Mouse (Mus musculus): ENCODE data around the gene Col1a2. TPM values are rescaled to one million over a fixed set of nuclear protein-coding genes. Genes with fewer than 3 reads are reported as not detected.

The Col1a2 gene
- polyA plus RNA-seq, 1 experiment = 20.7 TPM

DNA sequence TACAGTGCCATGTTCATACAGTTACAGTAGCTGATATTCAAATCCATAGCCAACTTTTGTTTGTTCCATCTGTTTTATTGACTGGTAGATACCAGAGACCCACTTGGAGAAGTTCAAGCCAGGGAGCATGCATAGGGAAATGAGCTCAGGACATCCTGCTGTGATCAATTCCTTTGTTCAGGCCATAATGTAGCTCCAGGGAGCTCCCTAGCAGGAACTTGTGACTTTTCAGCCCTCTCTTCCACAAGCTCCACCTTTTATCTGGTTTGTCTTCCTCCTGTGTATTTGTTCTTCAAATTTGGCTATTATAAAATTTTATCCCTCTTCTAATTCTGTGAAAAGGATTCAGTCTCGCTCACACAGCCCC, 45.9 kb downstream of the Col1a2 start:
- no peaks in the 10 kb centered on the region for H3K27me3 ChIP-seq (ENCODE audit: control insufficient read depth, insufficient read depth, low read length)
- no peaks in the 10 kb centered on the region for H3K36me3 ChIP-seq (ENCODE audit: control insufficient read depth, insufficient read depth, low read length)
- no peak overlapping the region for H3K4me3 ChIP-seq (ENCODE audit: control insufficient read depth, insufficient read depth, low read length)
- DNase-seq = no peak
- TF ChIP-seq CTCF (IDR thresholded peaks at IDR 0.05; ENCODE audit: borderline replicate concordance, control insufficient read depth, extremely low read depth, insufficient read depth, low read length, poor library complexity) (no peak), POLR2A (IDR thresholded peaks at IDR 0.05; ENCODE audit: control insufficient read depth, extremely low read depth, insufficient read depth, low read length, poor library complexity) (no peak)
- H3K27ac ChIP-seq (ENCODE audit: control insufficient read depth, insufficient read depth, low read length) = no peak overlapping the region
- 89% methylated on average over 1 of the region's 1 CpGs for WGBS
- H3K4me1 ChIP-seq (replicated peaks; ENCODE audit: control insufficient read depth, insufficient read depth, low read length) = no peaks in the 10 kb centered on the region

GRCm38 (mm10) chr6:4555366-4555765, 50.8 kb downstream of the Col1a2 start:
- H3K27ac ChIP-seq (ENCODE audit: control insufficient read depth, insufficient read depth, low read length) = no peak overlapping the region
- TF ChIP-seq POLR2A (IDR thresholded peaks at IDR 0.05; ENCODE audit: control insufficient read depth, extremely low read depth, insufficient read depth, low read length, poor library complexity) (no peak), CTCF (IDR thresholded peaks at IDR 0.05; ENCODE audit: borderline replicate concordance, control insufficient read depth, extremely low read depth, insufficient read depth, low read length, poor library complexity) (no peak)
- H3K36me3 ChIP-seq (ENCODE audit: control insufficient read depth, insufficient read depth, low read length) = no peaks in the 10 kb centered on the region
- H3K4me1 ChIP-seq (replicated peaks; ENCODE audit: control insufficient read depth, insufficient read depth, low read length) = no peaks in the 10 kb centered on the region
- WGBS = 92% methylated on average over 6 of the region's 6 CpGs
- DNase-seq = no peak
- H3K4me3 ChIP-seq (ENCODE audit: control insufficient read depth, insufficient read depth, low read length) = no peak overlapping the region
- no peaks in the 10 kb centered on the region for H3K27me3 ChIP-seq (ENCODE audit: control insufficient read depth, insufficient read depth, low read length)

DNA sequence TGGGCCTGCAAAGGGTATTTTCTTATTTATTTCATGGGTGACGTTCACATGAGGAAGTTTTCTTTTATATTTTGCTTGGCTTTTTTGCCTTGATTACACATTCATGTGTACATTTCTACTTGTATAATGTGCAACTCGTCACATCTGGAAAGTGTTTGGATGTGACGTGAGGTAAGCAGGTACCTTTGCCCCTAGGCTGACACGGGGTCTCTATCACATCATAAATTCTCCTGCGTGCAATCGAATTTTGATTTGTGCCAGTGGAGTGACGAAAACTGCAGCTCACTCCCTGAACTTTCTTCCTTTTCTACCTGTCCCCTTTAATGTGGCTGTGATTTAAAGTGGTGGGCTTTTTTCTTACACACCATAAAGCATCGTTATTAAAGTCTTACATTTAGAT, 52.5 kb downstream of the Col1a2 start:
- Histone ChIP-seq H3K4me3 (ENCODE audit: control insufficient read depth, insufficient read depth, low read length) (no peak overlapping the region), H3K36me3 (ENCODE audit: control insufficient read depth, insufficient read depth, low read length) (no peaks in the 10 kb centered on the region), H3K27me3 (ENCODE audit: control insufficient read depth, insufficient read depth, low read length) (no peaks in the 10 kb centered on the region), H3K27ac (ENCODE audit: control insufficient read depth, insufficient read depth, low read length) (no peak overlapping the region), H3K4me1 (replicated peaks; ENCODE audit: control insufficient read depth, insufficient read depth, low read length) (no peaks in the 10 kb centered on the region)
- 95% methylated on average over 8 of the region's 8 CpGs for WGBS
- DNase-seq = no peak
- no peak for TF ChIP-seq POLR2A (IDR thresholded peaks at IDR 0.05; ENCODE audit: control insufficient read depth, extremely low read depth, insufficient read depth, low read length, poor library complexity)
- TF ChIP-seq CTCF (IDR thresholded peaks at IDR 0.05; ENCODE audit: borderline replicate concordance, control insufficient read depth, extremely low read depth, insufficient read depth, low read length, poor library complexity) = no peak

GRCm38 (mm10) chr6:4557678-4558077, 53.1 kb downstream of the Col1a2 start:
- no peaks in the 10 kb centered on the region for H3K27me3 ChIP-seq (ENCODE audit: control insufficient read depth, insufficient read depth, low read length)
- H3K36me3 ChIP-seq (ENCODE audit: control insufficient read depth, insufficient read depth, low read length) = no peaks in the 10 kb centered on the region
- TF ChIP-seq POLR2A (IDR thresholded peaks at IDR 0.05; ENCODE audit: control insufficient read depth, extremely low read depth, insufficient read depth, low read length, poor library complexity) (no peak), CTCF (IDR thresholded peaks at IDR 0.05; ENCODE audit: borderline replicate concordance, control insufficient read depth, extremely low read depth, insufficient read depth, low read length, poor library complexity) (no peak)
- peak; percentile 2 for DNase-seq
- H3K4me1 ChIP-seq (replicated peaks; ENCODE audit: control insufficient read depth, insufficient read depth, low read length) = no peaks in the 10 kb centered on the region
- 35% methylated on average over 7 of the region's 7 CpGs for WGBS
- no peak overlapping the region for H3K4me3 ChIP-seq (ENCODE audit: control insufficient read depth, insufficient read depth, low read length)
- H3K27ac ChIP-seq (ENCODE audit: control insufficient read depth, insufficient read depth, low read length) = no peak overlapping the region

GRCm38 (mm10) chr6:4561156-4561555, 56.5 kb downstream of the Col1a2 start:
- DNase-seq = no peak
- H3K36me3 ChIP-seq (ENCODE audit: control insufficient read depth, insufficient read depth, low read length) = no peaks in the 10 kb centered on the region
- no peak overlapping the region for H3K4me3 ChIP-seq (ENCODE audit: control insufficient read depth, insufficient read depth, low read length)
- 82% methylated on average over 11 of the region's 11 CpGs for WGBS
- no peak overlapping the region for H3K27ac ChIP-seq (ENCODE audit: control insufficient read depth, insufficient read depth, low read length)
- TF ChIP-seq CTCF (IDR thresholded peaks at IDR 0.05; ENCODE audit: borderline replicate concordance, control insufficient read depth, extremely low read depth, insufficient read depth, low read length, poor library complexity) (no peak), POLR2A (IDR thresholded peaks at IDR 0.05; ENCODE audit: control insufficient read depth, extremely low read depth, insufficient read depth, low read length, poor library complexity) (no peak)
- H3K27me3 ChIP-seq (ENCODE audit: control insufficient read depth, insufficient read depth, low read length) = no peaks in the 10 kb centered on the region
- no peaks in the 10 kb centered on the region for H3K4me1 ChIP-seq (replicated peaks; ENCODE audit: control insufficient read depth, insufficient read depth, low read length)

- TF ChIP-seq CTCF (IDR thresholded peaks at IDR 0.05; ENCODE audit: borderline replicate concordance, control insufficient read depth, extremely low read depth, insufficient read depth, low read length, poor library complexity) (no peak), POLR2A (IDR thresholded peaks at IDR 0.05; ENCODE audit: control insufficient read depth, extremely low read depth, insufficient read depth, low read length, poor library complexity) (no peak)
- DNase-seq = no peak
- Histone ChIP-seq H3K4me1 (replicated peaks; ENCODE audit: control insufficient read depth, insufficient read depth, low read length) (no peaks in the 10 kb centered on the region), H3K27ac (ENCODE audit: control insufficient read depth, insufficient read depth, low read length) (no peak overlapping the region), H3K27me3 (ENCODE audit: control insufficient read depth, insufficient read depth, low read length) (no peaks in the 10 kb centered on the region), H3K36me3 (ENCODE audit: control insufficient read depth, insufficient read depth, low read length) (no peaks in the 10 kb centered on the region), H3K4me3 (ENCODE audit: control insufficient read depth, insufficient read depth, low read length) (no peak overlapping the region)
These were observed 57.0 kb downstream of the Col1a2 start for GRCm38 (mm10) chr6:4561621-4562020.

DNA sequence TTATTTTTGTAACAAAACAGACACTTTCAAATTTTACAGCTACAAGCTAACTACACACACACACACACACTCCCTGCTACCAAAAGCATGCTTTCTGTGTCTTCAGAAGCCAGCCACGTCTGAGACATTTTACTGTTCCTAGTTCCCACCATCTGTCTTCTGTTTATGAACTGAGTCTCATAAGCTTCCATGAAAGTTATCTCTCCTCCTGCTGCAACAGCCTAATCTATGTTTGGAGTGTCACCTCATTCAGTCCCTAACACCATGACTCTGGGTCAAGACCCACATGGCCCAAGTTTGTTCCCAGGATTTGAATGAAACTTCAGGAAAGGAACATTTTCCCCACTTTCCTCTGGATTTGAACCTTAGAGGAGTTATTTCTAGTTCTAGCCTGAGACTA, 57.8 kb downstream of the Col1a2 start:
- Histone ChIP-seq H3K27me3 (ENCODE audit: control insufficient read depth, insufficient read depth, low read length) (no peaks in the 10 kb centered on the region), H3K27ac (ENCODE audit: control insufficient read depth, insufficient read depth, low read length) (no peak overlapping the region), H3K4me3 (ENCODE audit: control insufficient read depth, insufficient read depth, low read length) (no peak overlapping the region), H3K36me3 (ENCODE audit: control insufficient read depth, insufficient read depth, low read length) (no peaks in the 10 kb centered on the region), H3K4me1 (replicated peaks; ENCODE audit: control insufficient read depth, insufficient read depth, low read length) (no peaks in the 10 kb centered on the region)
- 82% methylated on average over 1 of the region's 1 CpGs for WGBS
- no peak for DNase-seq
- TF ChIP-seq CTCF (IDR thresholded peaks at IDR 0.05; ENCODE audit: borderline replicate concordance, control insufficient read depth, extremely low read depth, insufficient read depth, low read length, poor library complexity) (no peak), POLR2A (IDR thresholded peaks at IDR 0.05; ENCODE audit: control insufficient read depth, extremely low read depth, insufficient read depth, low read length, poor library complexity) (no peak)

Measured in thymus, adult 2 months (tissue).